Mouse (Mus musculus) lung, postnatal 14 days (tissue): ENCODE results near the gene Lin7a.
"Not testable (repeated sequence)": the region's sequence is repeated elsewhere in the genome, so short reads cannot be mapped to it uniquely, and the experiment has no call there.

Experiments used
- DNase-seq: peaks from one replicate; pipeline ENCODE4 v3.0.0; 2021

Gene Lin7a

DNA sequence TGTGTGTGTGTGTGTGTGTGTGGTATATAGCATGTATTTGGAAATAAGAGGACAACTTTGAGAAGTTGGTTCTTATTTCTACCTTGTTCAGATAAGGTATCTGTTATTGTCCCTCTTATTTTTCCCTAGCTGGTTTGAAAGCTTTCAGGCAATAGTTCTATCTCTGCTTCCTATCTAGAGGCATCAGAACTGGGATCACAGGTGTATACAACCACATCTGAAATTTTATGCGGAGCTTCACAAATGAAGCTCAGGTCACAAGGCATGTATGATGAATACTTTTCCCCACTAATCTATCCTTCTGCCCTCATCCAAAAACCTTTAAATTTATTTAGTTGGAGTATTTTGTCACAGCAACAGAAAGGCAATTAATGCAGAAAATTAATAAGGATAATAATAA, 33.8 kb upstream of the Lin7a start:
- no peak for DNase-seq

DNA sequence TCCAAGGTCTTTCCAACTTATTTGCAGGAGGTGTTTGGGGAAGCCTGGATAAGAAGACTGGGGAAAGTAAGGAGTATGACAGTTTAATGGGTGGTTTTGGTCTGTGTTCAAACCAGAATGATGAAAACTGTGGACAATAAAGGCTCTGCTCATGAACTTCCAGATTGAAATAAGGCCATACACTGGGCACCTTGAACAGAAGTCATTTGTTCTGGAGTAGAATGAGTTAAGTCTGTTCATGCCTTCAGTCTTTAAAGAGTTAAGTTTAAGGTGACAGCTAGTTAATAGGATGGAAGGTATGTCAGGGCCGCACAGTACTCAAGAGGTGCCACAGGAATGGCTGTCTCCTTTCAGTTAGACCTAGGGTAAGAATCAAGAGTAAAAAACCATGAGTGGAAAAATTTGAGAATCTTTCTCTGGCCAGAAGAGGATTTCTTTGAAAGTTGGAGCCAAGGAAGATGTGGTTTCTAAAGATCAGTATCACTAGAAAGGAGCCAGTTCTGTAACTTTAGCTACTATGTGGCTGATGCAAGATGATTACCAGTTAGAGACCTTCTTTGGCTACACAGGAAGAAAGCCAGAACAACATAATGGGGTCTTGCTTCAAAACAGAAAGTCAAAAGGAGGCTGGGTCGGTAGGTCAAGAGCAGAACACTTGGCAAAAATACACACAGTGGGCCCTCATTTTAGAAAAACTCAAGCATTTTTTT, 33.2 kb upstream of the Lin7a start:
- DNase-seq: no peak

DNA sequence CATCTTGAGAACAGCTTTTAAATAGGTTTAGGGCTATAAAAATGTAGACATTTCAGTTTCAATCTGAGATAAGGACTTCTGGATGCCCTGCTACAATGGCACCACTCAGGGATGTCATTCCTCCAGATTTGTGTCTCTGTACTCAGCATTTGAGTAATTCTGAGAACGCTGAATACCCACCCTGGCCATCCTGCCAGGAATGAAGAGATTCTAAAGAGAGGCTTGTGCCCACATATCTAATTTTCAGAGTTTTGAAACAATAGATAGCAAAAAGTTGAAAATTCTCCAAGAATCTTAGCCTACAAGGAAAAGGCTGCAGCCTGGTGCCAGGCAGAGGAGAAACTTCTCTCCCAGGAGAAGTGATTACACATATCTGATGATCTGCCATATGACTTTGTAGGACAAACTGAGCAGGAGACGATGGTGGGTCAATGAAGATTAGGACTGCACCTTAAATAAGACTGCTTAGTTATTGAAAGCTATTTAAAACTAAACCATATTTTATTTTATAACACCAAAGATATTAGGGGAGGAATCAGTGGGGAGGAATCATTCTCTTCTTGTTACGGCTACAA, 32.5 kb upstream of the Lin7a start:
- DNase-seq: no peak

DNA sequence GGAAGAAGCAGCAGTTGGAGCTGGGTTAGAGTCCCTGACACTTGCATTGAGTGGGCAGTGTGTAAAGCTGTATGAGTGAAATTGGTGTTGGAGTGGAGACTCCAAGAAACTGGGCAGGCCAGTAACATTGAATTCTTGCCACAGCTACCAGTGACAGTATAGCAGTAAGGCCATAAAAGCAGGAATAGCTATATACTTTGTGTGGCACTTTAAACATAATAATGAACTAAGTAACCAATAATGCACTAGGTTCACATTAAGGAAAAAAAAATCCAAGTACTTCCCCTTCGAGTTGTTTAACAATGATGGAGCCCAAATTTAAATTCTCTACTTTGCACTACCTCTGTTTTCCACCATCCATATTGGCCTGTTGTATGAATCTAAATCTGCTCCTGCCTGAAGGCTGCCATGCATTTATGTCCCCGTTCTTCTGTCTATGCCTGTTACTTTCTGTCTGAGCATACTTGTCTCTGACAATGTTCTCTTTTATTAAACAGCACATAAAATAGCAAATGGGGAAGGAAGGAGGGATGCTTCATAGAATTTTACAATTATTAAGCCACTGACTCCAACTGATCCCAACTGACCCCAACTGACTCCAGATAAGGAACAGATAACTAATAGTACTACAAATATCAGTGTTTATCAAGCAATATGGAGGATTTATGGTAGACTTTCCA, 31.7 kb upstream of the Lin7a start:
- DNase-seq: no peak

DNA sequence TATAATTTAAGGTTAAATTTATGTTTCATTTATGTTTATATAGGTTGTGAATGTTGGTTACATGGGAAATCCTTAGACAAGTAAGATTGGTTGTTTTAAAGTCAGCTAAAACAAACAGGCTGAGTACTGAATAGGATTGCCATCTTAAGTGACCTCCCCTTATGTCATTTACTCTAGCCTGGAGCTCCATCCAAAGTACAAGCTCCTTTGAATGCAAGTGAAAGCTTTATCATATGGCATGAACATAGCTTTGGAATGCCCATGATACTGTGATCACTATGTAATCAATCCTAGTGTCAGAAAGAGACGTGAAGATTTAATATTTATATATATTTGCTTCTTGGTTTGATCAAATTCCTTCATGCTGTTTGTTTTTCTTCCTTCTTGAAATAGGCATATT, 31.0 kb upstream of the Lin7a start:
- DNase-seq: no peak

DNA sequence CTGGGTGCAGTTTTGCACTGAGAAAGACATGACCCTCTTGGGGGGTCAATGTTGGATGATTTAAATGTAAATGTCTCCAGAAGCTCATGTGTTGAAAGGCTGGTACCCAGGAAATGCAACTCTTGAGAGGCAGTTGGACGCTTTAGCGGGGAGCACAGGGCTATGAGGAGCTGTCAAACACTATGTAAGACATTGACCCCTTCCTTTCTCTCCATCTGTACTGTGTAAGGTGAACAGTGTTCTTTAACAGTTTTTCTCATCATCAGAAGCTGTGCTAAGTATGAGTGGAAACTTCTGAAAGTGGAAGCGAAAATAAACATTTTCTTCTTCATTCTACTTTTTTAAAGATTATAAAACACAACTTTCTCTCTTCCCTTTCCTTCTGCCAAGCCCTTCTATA, 30.5 kb upstream of the Lin7a start:
- no peak for DNase-seq

DNA sequence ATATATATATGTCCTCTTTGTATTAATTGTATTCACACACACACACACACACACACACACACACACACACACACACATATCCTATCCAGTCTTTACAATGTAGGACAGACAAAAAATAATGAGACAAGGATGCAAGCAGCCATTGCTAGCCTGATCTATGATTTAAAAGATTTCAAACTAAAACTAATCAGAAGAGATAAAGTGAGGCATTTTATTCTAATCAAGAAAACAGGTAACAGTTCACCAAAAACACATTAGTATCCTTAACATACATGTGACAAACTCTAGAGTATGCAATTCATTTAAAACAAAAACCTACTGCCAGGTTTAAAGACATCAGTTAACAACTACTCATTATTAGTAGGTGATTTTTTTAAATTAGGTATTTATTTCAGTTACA, 30.1 kb upstream of the Lin7a start:
- no peak for DNase-seq

DNA sequence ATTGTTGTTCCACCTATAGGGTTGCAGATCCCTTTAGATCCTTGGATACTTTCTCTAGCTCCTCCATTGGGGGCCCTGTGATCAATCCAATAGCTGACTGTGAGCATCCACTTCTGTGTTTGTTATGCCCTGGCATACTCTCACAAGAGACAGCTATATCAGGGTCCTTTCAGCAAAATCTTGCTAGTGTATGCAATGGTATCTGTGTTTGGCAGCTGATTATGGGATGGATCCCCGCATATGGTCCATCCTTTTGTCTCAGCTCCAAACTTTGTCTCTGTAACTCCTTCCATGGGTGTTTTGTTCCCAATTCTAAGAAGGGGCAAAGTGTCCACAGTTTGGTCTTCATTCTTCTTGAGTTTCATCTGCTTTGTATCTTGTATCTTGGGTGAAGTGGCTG, 29.5 kb upstream of the Lin7a start:
- not testable (repeated sequence) for DNase-seq

DNA sequence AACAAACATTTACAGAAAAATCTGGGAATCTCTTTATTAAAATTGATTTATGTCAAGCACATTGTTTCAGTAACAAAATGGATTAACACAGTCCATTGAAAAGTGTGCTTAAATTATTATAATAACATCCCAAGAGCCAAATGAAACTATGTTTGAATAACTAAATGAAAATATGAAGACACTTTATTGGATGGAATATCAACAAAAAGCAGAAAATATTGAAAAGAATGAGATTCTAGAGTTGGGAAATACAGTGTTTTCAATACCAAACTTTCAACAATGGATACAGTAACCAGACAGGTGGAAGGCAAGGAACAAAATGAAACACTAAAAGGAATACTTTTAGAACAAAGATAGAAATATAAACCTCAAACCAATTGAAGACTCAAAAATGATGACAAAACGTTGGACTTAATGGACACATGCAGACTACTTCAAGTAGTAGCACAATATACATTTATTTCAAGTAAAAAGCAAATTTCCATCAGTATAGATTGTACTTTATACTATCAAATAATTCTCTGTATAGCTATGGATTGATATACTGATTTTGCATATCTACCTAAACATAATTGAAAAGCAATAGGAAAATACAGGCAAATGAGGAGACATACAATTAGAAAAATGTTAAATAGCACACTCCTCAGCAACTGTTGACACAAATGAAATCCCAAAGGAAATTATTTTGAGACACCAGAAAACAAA, 28.6 kb upstream of the Lin7a start:
- no peak for DNase-seq

DNA sequence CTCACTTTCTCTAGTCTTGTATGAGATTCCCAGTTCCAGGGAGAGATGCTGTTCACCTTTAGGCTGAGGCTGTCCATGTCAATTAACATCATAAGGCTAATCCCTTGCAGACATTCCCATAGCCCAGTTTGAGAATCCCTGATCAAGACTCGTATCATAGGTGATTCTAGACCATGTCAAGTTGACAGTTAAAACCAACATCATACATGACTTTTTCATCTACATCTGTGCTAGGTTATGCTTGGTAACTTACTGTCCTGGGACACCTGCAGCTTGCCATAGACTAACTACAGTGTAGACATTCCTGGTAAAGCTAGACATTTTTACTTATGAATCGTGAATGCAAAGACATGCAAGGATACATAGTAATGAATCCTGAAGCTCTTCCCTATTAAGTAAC, 27.3 kb upstream of the Lin7a start:
- DNase-seq: no peak

DNA sequence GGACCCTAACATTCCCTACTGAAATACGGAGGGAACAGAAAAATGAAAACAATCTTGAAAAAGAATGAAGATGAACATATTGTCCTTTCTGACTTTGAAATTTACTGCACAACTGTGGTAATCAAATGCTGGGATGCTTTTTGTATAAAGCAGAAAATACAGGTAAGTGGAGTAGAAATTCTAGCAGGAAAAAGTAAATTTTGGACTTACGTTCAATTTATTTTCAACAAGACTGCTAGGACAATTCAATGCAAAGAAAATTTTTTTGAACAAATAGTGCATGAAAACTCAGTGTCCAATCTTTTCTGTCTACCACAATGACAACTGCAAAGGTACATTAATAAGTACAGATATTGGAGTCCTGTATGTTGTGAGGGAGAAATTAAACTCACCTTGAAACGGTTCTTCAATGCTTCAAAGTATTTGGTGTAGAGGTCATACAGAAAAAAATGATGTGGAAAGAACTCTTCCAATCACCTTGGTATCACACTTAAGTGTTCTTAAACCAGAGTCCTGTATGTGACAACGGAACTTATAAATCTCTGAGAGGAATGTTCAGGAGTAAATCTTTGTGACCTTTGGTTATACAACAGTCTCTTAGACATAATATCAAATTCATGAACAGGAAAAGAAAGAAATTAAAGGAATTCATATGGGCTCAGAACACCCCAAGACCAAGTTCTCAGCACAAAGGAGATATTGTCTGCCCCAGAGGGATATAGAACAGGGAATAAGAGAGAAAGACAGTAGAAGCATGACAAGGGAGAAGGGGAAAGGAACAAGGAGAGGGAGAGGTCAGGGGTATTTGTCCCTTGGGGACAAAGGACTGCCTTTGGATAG, 26.6 kb upstream of the Lin7a start:
- DNase-seq: no peak

DNA sequence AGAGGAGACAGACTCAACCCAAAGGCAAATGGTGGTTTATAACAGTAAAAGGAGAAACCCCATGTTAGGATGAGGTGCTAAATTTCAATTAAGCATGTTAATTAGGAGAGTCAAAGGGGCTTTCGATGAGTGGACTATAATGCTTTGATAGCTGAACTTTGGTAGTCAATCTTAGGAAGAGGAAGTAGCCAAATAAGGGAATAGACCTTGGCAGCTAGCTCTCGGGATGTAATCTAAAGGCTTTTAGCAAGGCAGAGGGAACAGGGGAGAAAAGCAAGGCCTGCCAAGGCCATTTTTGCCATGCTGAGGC, 26.0 kb upstream of the Lin7a start:
- DNase-seq: no peak

DNA sequence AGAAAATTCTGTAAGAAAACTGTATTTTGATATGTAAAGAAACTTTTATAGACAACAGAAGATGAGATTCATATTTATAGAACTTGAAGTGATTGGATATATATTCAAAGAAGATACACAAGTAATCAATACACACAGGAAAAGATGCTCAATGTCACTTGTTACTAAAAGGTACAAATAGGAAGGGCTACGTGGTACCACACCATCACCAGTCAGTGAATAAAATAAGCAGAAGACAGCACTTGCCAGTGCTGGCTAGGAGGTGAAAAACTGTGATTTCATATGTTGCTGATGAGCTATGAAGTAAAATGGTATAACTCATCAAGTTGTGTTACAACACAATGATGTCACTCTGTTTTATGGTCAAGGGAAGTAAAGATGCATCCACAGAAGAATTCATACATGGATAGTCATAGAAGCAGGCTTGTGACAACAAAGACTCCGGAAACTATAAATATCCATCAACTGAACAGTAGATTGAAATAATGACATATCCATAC, 25.5 kb upstream of the Lin7a start:
- no peak for DNase-seq

DNA sequence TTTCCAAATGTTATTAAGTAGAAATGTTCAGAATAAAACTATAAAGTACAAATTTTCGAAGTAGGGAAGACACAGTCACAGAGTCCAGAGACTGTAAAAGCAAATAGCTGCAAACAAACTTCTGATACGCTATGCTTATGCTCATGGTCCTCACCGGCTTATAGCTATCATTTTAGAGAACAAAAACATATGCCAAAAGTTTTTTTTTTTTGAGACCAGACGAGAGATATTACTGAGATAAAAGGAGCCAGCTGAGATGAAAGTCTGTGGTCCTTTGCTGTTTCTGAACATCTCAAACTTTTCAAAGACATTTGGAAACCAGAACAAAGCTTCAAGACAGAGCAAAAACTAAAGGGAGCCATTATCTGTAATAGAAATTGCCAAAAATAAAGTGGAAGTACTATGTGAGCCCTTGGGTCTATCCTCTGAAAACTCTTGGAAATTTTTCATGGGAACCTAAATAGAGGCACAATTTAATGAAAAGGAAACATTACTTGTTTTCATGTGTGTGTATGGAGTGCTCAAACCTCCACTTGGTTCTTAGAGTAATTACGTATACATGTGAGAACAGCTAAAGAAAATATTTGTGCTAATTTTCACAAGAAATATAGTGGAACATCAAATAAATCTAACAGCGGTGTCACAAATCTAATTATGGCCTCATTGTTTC, 24.4 kb upstream of the Lin7a start:
- DNase-seq: no peak

DNA sequence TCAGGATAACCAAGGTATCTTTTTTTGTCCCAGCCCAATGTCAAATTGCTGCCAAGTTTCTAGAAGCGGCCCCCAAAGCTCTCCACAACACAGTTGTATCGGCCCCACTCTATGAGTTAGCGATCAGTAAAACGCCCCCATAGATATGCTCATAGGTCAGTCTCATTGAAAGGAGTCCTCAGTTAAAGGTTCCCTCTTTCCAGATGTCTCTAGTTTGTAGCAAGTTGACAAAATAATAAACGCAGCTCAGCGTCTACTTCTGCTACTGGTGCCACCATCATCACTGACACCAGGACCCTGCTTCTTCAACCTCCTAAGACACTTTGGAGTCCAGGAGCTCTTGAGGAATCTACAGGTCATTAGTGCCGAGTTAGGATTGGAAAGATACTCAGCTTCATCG, 23.0 kb upstream of the Lin7a start:
- DNase-seq: no peak

DNA sequence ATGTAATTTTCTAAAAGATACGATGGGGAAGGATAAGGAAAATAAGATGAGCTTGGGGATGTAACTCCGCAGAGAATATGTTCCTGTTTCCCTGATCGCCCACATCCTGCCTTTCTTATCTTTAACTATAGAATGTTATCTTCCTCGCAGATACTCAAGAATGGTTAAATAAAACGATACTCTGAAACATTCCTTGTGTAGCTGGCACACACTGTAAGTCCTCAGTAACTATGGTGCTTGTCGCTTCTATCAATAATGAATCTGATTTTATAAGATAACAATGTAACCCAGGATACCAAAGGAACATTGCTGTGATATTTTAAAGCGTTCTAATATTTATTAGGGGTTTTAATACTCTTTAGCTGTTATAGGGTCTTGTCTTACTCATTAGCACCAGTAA, 22.4 kb upstream of the Lin7a start:
- no peak for DNase-seq

DNA sequence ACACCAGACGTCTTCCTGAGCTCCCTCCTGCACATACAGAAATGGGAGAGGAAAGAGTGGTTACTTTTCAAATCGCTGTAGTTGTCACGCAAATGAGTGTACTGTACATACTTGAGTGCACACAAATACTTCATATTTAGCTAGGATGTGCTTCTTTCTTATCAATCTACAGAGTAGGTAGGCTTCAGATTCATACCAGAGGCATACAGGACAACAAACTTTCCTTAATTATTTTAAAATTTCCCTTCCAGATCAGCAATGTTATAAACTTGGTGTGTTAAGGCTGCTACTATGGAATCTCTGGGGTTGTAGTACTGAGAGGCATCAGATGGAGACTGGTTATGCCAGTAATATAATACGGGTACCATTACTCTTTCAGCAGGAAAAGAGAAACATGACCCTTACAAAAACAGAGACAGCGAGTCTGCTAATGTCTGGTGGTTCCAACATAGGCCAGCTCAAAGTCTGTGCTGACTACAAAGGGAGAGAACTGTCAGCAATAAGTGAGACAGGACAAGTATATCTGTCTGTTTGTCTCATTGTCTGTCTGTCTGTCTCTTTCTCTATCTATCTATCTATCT, 21.8 kb upstream of the Lin7a start:
- DNase-seq: no peak

DNA sequence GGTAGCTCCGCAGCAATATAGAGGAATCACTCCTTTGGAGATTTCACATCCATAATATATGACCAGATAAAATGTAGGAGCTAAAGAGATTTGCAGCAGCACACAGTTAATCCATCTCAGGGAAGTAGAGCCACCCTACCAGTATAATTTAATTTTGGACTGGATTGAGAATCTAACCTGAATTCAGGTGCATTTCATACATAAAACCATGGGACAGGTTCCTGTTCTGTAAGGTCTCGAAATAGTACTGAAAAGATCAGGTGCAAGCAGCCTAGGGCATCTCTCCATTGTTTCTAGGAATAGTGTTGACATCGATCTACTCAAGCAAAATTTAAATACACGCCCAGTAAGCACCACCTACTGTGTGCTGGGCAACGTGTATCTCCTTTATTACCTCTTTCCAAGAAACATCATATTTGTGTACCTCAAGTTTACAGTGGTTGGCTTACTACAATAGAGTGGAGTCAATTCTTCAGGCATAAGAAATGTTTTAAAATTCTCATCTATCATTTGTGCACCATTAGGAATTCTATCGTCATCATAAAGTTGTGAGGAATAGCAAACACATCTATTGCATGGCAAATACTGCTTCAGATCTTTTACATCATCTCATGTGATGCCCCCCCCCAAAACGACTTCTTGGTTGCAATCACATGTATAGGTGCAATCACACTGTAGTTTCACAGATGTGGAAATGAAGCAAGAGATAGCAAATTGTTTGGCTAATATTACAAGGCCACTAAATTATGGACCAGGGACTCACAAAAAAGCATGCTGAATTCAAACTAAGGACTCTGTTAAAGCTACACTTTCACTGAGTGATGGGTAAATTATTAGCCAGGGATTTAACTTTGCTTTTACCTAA, 20.9 kb upstream of the Lin7a start:
- no peak for DNase-seq

DNA sequence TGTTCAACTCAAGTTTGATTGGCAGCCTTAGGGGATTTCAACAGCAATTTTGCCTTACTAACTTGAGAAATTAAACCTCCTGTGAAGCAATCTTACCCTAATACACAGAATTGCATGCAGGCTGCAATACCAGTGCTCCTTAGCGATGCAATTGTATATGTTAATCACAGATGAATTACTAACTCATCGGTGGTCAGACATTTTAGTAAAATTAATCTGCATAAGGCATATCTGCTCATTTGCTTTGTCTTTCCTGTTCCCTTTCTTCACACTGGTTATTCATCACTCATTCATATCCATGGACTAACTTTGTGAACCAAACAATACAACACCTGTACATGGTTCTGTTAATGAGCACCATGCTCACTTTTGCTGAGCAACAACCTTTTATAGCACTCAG, 20.2 kb upstream of the Lin7a start:
- no peak for DNase-seq

DNA sequence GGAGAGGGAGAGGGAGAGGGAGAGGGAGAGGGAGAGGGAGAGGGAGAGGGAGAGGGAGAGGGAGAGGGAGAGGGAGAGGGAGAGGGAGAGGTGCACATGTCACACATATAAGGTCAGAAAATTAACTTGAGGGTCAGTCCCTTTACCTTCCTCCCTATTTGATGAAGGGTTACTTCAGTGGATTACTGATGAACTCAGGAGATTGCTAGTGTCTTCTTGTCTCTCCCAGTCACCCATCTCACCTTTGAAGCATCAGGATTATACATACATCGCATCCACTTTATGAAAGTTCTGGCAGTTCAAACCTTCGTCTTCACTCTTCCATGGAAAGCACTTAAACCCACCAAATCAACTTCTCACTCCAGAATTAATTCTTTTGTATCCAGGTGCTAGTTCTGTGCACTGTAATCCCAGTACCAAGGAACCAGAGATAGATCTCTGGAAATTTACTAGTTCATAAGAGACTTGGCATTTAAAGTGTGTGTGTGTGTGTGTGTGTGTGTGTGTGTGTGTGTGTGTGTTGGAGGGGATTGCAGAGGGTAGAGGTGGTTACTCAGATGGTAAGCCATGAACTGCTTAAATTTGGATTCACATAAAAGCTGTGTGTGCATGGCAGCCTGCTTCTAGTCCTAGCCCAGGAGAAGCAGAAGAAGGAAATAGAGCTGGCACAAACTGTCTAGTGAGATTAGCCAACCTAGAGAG, 19.5 kb upstream of the Lin7a start:
- no peak for DNase-seq

DNA sequence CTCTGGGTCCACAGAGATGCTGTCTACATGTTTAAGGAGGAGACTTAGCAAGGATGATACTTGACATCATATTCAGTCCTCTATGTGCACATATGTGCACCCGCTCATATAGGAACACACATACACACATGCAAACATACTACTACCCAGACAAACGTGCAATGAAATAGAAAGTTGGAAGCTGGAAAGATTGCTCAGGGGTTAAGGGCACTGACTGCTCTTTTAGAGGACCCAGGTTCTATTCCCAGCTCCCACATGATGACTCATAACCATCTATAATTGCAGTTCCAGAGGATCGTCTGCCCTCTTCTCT, 19.0 kb upstream of the Lin7a start:
- DNase-seq: no peak
